Comparison of ENCODE assay signal across 18 mouse cellular contexts in the genomic region with DNA sequence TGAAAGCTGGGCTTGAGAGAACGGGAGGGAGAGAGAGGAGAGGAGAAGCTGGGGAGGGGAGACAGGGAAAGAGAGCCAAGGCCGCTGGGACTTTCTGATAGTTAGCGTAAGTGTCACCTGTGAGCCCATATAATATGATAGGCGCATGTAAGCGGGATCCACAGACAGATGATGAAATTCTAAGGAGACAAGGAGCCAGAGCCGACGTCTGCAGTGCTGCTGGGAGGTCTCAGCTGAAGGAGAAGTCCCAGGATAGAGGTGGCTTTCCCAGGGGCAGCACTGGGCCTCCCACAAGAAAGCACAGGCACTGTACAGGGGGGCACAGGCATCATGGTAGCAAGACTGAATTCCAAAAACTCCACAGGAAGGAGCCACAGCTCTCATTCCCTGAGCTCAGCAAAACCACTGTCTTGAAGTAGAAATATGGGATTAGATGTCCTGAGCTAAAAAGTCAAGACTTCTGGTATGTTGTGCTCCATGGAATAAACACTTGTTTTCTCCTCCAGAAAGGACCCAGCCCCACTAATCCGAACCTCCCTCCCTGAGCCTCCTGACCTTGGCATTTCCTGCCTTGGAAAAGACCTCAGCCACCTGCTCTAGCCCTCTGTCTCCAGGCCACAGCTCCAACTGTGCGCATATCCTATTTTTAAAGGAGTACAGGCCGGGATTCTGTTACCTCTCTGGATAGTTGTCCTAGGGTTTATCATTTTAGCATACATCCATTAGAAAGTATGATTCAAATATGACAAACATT. TPM values are rescaled to one million over a fixed set of nuclear protein-coding genes. Genes with fewer than 3 reads are reported as not detected.
DNase-seq lines count a peak whose midpoint lies in the region; ATAC-seq lines count a peak whose summit lies in the region.
"Had no signal": no experiment of that assay in that cellular context is flagged by ENCODE, and none has a peak within 500 bp of the region (broad histone marks: within the 10 kb centered on the region; RNA-seq: fewer than 3 reads in every experiment).

No protein-coding gene starts in this region.

- DNase-seq in gastrocnemius, adult 18-20 months (ENCODE audit: low spot score): peak; percentile 74
- no peak for DNase-seq in gastrocnemius, postnatal 10 days
- DNase-seq in liver, embryonic 13.5 days: no peak
- peak; percentile 50 to 58 for DNase-seq in cerebellum, postnatal 25 days
- no peak for DNase-seq in adrenal gland, adult (ENCODE audit: inconsistent age in 2 of 2, low spot score in 1 of 2)
- DNase-seq: adrenal gland, adult 8-10 months; kidney, adult 8-10 months; kidney, postnatal 36 days; lung, postnatal 14 days; thymus, postnatal 36 days had no signal

- no peak overlapping the region for H3K4me2 ChIP-seq in liver, embryonic 13.5 days
- H3K4me2 ChIP-seq in liver, embryonic 12.5 days: no peak overlapping the region
- H3K4me2 ChIP-seq in forebrain, embryonic 16.5 days (ENCODE audit: low read length): no peak overlapping the region
- H3K4me2 ChIP-seq: limb, embryonic 13.5 days had no signal

- peak overlapping the region; percentile 50; the same call in 1 of the 2 replicates for H3K27ac ChIP-seq in liver, embryonic 13.5 days
- no peak overlapping the region for H3K27ac ChIP-seq in liver, embryonic 12.5 days
- no peak overlapping the region for H3K27ac ChIP-seq in forebrain, embryonic 16.5 days (ENCODE audit: low read length)
- H3K27ac ChIP-seq: limb, embryonic 13.5 days had no signal

- H3K36me3 ChIP-seq in liver, embryonic 13.5 days: peaks cover 32% of the 10 kb centered on the region
- peaks cover 54% of the 10 kb centered on the region for H3K36me3 ChIP-seq in liver, embryonic 12.5 days
- peaks cover 7% of the 10 kb centered on the region; the same call in 1 of the 2 replicates for H3K36me3 ChIP-seq in forebrain, embryonic 16.5 days (ENCODE audit: control insufficient read depth, insufficient read depth)

- ATAC-seq in liver, embryonic 13.5 days (ENCODE audit: low read depth): no peak
- no peak for ATAC-seq in liver, embryonic 12.5 days
- ATAC-seq in forebrain, embryonic 16.5 days: no peak
- ATAC-seq: forebrain, embryonic 14.5 days; midbrain, embryonic 16.5 days had no signal

- no peak overlapping the region for H3K4me3 ChIP-seq in liver, embryonic 13.5 days (replicated peaks)
- H3K4me3 ChIP-seq in liver, embryonic 12.5 days: no peak overlapping the region
- H3K4me3 ChIP-seq in forebrain, embryonic 16.5 days (replicated peaks; ENCODE audit: low read length): no peak overlapping the region
- H3K4me3 ChIP-seq: erythroblast, embryonic 14.5 days; limb, embryonic 13.5 days; megakaryocyte, embryonic 14.5 days had no signal

- H3K4me1 ChIP-seq in liver, embryonic 13.5 days (replicated peaks): peaks cover 70% of the 10 kb centered on the region
- peaks cover 74% of the 10 kb centered on the region for H3K4me1 ChIP-seq in liver, embryonic 12.5 days
- H3K4me1 ChIP-seq in forebrain, embryonic 16.5 days (replicated peaks; ENCODE audit: control insufficient read depth, insufficient read depth, low read length): peaks cover 6% of the 10 kb centered on the region

- 85% methylated on average over 10 of the region's 10 CpGs for WGBS in liver, embryonic 13.5 days (ENCODE audit: insufficient replicate concordance)
- 76% methylated on average over 10 of the region's 10 CpGs for WGBS in liver, embryonic 12.5 days (ENCODE audit: insufficient replicate concordance)
- 87% methylated on average over 10 of the region's 10 CpGs for WGBS in forebrain, embryonic 16.5 days

- no peak overlapping the region for H3K9ac ChIP-seq in liver, embryonic 13.5 days
- H3K9ac ChIP-seq in liver, embryonic 12.5 days: no peak overlapping the region
- no peak overlapping the region for H3K9ac ChIP-seq in forebrain, embryonic 16.5 days (replicated peaks; ENCODE audit: low read depth, low read length)
- H3K9ac ChIP-seq: limb, embryonic 13.5 days had no signal

- H3K9me3 ChIP-seq in liver, embryonic 13.5 days (replicated peaks): no peaks in the 10 kb centered on the region
- no peaks in the 10 kb centered on the region for H3K9me3 ChIP-seq in liver, embryonic 12.5 days (replicated peaks)
- H3K9me3 ChIP-seq in forebrain, embryonic 16.5 days (ENCODE audit: control insufficient read depth, low read length): no peaks in the 10 kb centered on the region
- H3K9me3 ChIP-seq: limb, embryonic 13.5 days; megakaryocyte, embryonic 14.5 days had no signal

- no peaks in the 10 kb centered on the region for H3K27me3 ChIP-seq in liver, embryonic 13.5 days
- no peaks in the 10 kb centered on the region for H3K27me3 ChIP-seq in liver, embryonic 12.5 days (replicated peaks)
- H3K27me3 ChIP-seq in forebrain, embryonic 16.5 days (replicated peaks; ENCODE audit: control insufficient read depth, insufficient read depth, low read length): no peaks in the 10 kb centered on the region
- H3K27me3 ChIP-seq: limb, embryonic 13.5 days; megakaryocyte, embryonic 14.5 days had no signal

RNA-seq across cellular contexts. Expression of a gene that starts 20.7 kb away (rescaled TPM):
- 1 to 10 TPM; 6.1 to 6.3 TPM for total RNA-seq in gastrocnemius, adult 18-20 months (2021)
- total RNA-seq in gastrocnemius, postnatal 10 days (2021): 10 to 100 TPM in 1 of 2 experiments, 1 to 10 TPM in 1; 9.6 to 13.3 TPM
- polyA plus RNA-seq in liver, embryonic 13.5 days (2015; fragmentation: Nextera tagmentation; extraction: Ambion mirVana): 17.1 and 21.7 TPM in 2 replicates
- polyA plus RNA-seq in liver, embryonic 12.5 days (2016; fragmentation: Nextera tagmentation; extraction: Ambion mirVana): 27.8 and 28.4 TPM in 2 replicates
- polyA plus RNA-seq in forebrain, embryonic 16.5 days (2015; fragmentation: Nextera tagmentation; extraction: Ambion mirVana): 26.9 and 30.9 TPM in 2 replicates

RNA-seq across cellular contexts. Expression of a gene that starts 21.9 kb away (rescaled TPM):
- total RNA-seq in gastrocnemius, adult 18-20 months (2021): 1,000 to 10,000 TPM; 2,870 to 2,899 TPM
- total RNA-seq in gastrocnemius, postnatal 10 days (2021): 1,000 to 10,000 TPM; 1,073 to 1,245 TPM
- 26.7 and 28.1 TPM in 2 replicates for polyA plus RNA-seq in liver, embryonic 13.5 days (2015; fragmentation: Nextera tagmentation; extraction: Ambion mirVana)
- polyA plus RNA-seq in liver, embryonic 12.5 days (2016; fragmentation: Nextera tagmentation; extraction: Ambion mirVana): 28.8 and 30.3 TPM in 2 replicates
- polyA plus RNA-seq in forebrain, embryonic 16.5 days (2015; fragmentation: Nextera tagmentation; extraction: Ambion mirVana): 93.3 and 97.0 TPM in 2 replicates

RNA-seq across cellular contexts. Expression of a gene that starts 51.1 kb away (rescaled TPM):
- total RNA-seq in gastrocnemius, adult 18-20 months (2021): 100 to 1,000 TPM; 113 to 114 TPM
- total RNA-seq in gastrocnemius, postnatal 10 days (2021): 100 to 1,000 TPM; 137 to 157 TPM
- 23.7 and 25.4 TPM in 2 replicates for polyA plus RNA-seq in liver, embryonic 13.5 days (2015; fragmentation: Nextera tagmentation; extraction: Ambion mirVana)
- 25.6 and 25.9 TPM in 2 replicates for polyA plus RNA-seq in liver, embryonic 12.5 days (2016; fragmentation: Nextera tagmentation; extraction: Ambion mirVana)
- polyA plus RNA-seq in forebrain, embryonic 16.5 days (2015; fragmentation: Nextera tagmentation; extraction: Ambion mirVana): 48.5 and 51.1 TPM in 2 replicates

RNA-seq across cellular contexts. Expression of a gene that starts 52.7 kb away (rescaled TPM):
- total RNA-seq in gastrocnemius, adult 18-20 months (2021): not detected
- not detected for total RNA-seq in gastrocnemius, postnatal 10 days (2021)
- polyA plus RNA-seq in liver, embryonic 13.5 days (2015; fragmentation: Nextera tagmentation; extraction: Ambion mirVana): 0.07 TPM in 1 of 2 replicates, not detected in the other
- polyA plus RNA-seq in liver, embryonic 12.5 days (2016; fragmentation: Nextera tagmentation; extraction: Ambion mirVana): not detected in 2 replicates
- polyA plus RNA-seq in forebrain, embryonic 16.5 days (2015; fragmentation: Nextera tagmentation; extraction: Ambion mirVana): 29.7 and 50.4 TPM in 2 replicates
- total RNA-seq: common myeloid progenitor, adult 5-6 weeks had no signal
- polyA plus RNA-seq: erythroblast, embryonic 14.5 days had no signal

Comparison
In these comparisons a context has a peak if more than half of its experiments do, and no peak if none do; other contexts are left out.
1. DNase-seq: peak in gastrocnemius, adult 18-20 months (single experiment) and cerebellum, postnatal 25 days (2 of 2); none in gastrocnemius, postnatal 10 days (single experiment), liver, embryonic 13.5 days (single experiment) and adrenal gland, adult (0 of 2).